Mouse (Mus musculus) cerebellum, adult 9-11 months (tissue): Measurements from ENCODE around the gene Magi1.
A peak's percentile ranks its signal among the peaks of the same experiment; 100 is the strongest.

Experiments used
- DNase-seq: peaks from one replicate; pipeline ENCODE4 v3.0.0; 2022

The Magi1 gene

GRCm38 (mm10) chr6:94283318-94284061 lies at the start of gene Magi1:
TSS of gene Magi1 (minus strand) at chr6:94283917.
- DNase-seq: peak; percentile 96

DNA sequence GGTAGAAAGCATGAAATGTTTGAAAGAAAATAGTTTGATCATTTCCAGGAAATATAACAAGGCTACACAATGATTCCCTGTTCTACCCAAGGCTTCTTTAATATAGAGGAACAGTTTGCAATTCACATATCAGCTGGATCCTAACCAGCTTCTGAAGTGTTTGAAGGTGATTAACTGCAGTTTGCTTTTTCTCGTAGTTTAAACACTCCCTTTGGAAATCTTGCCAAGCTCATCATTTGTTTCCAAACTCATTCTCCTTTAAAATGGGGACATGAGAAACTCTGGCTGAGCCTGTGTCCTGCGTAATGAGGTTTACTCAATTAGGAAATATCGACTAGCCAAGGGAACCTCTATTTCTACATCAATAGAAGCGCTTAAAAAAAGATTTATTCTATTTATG lies 43.4 kb upstream of the Magi1 start:
- no peak for DNase-seq

- no peak for DNase-seq
Measured at GRCm38 (mm10) chr6:94316886-94317285, 33.2 kb upstream of the Magi1 start.

DNA sequence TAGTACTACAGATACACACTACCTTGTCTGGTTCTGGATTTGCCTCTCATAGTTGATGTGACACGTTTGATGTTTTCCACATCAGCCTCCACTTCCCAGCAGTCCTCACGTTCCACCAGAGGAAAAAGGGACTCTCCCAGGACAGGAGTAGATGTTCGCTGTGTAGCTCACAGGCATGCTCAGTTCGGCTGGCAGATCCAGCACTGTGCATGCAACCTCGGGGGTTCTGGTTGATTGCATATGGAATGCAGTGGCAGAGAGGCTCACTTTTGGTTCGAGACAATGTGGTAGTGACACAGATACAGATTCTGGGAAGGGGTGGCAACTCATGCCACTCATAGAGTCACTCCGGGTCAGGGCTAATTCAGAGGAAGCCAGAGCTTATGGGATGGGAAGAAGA lies 28.6 kb upstream of the Magi1 start:
- DNase-seq: no peak

DNA sequence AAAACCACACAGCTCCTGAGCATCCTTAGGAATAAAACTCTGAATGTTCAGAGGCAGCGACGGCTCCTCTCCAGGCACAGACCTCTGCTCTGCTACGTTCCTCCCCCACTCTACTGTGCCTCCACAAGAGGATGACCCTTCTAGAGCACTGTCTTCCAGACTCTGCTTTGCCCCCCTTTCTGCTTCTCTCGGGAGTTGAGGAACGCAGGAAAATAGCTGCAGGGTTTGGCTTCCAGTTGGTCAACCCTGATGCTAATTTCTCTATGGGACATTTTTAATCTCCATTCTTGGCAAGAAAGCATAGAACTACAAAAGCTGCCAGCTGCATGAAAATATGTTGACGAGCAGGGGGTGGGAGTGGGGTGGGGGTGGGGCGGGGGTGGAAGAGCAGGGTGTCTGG lies 24.8 kb upstream of the Magi1 start:
- no peak for DNase-seq

DNA sequence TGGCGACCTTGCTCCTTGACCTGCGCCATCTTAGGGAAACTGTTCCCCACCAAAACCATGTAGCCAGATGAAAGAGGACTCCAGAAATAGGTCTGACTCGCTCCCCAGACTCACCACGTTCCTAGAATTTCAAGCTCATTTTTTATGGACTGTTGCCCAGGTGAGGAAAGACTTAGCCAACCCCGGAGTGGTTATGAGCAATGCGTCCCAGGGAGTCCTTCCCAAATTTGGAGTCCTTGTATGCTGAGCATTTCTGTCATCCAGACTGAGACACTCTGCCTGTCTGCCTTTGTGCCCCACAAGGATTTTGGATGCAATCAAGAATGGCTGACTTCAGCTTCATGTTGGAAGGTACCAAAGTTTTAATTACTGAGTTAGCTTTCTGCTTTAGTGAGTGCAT lies 19.8 kb upstream of the Magi1 start:
- no peak for DNase-seq

- no peak for DNase-seq
Measured at GRCm38 (mm10) chr6:94301804-94302203, 18.1 kb upstream of the Magi1 start.

GRCm38 (mm10) chr6:94300562-94300961 lies 16.8 kb upstream of the Magi1 start:
- no peak for DNase-seq

DNA sequence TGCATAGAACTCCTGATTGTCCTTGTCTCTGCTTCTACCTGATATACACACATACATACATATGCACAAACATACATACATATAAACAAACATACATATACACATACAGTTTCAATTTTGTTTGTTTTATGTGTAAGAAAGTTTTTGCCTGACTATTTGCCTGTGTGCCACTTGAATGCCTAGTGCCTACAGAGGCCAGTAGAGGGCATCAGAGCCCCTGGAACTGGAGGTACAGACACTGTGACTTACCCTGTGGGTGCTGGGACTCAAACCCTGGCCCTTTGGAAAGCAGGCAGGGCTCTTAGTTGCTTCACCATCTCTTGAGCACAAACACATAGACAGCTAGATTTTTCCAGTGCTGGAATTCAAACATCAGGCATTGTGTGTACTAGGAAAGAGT lies 3.7 kb upstream of the Magi1 start:
- no peak for DNase-seq

DNA sequence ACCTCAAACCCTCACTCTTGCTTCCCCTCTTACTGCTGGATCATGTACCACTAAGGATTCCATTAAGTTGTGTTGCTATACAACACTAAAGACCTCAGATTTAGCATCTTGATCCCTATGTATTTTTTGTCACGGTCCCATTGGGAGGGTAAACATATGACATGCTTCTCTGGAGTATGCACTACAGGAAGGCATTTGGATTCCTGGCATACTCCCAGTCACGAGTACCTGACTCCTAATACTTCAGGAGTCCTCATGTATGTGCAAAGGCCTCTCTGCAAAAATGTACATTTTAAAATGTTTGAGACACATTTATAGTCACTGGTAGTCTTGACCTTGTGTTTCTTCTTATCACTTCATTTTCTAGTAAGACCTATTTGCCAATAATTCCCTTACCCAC lies 2.8 kb upstream of the Magi1 start:
- DNase-seq: no peak

DNA sequence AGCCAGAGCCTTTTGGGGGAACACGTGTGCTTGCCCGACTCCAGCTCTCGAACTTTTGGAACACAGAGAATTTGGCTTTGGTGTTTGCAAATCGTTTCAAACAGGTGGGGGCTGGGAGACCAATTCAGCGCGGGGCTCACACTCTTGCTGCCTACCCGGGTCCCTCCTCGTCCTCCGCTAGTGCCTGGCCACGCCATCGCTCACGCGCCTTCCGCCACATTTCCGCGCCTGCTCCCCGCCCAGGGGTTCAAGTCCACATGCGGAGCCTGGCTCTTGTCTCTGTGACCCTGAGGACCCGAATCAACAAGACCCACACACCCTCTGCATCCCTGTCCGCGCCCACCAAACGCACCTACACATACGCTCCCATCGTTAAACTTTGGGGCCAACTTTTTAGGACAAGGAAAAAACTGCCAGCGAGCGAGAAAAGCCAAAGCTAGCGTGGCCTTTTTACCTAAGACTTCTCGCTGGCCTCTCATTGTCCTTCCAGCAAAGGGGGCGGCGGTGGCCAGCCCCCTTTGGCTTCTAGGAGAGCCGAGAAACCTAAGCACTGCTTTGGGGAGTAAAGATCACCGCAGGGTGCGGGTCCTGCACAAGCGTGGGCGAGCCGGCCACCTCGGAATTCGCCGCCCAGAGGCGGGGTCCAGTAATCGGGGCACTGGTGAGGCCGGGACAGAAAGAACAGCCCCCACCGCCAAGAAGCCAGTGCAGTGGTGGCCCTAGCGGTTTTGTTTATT lies 540 bp upstream of the Magi1 start:
- DNase-seq: peak; percentile 54

DNA sequence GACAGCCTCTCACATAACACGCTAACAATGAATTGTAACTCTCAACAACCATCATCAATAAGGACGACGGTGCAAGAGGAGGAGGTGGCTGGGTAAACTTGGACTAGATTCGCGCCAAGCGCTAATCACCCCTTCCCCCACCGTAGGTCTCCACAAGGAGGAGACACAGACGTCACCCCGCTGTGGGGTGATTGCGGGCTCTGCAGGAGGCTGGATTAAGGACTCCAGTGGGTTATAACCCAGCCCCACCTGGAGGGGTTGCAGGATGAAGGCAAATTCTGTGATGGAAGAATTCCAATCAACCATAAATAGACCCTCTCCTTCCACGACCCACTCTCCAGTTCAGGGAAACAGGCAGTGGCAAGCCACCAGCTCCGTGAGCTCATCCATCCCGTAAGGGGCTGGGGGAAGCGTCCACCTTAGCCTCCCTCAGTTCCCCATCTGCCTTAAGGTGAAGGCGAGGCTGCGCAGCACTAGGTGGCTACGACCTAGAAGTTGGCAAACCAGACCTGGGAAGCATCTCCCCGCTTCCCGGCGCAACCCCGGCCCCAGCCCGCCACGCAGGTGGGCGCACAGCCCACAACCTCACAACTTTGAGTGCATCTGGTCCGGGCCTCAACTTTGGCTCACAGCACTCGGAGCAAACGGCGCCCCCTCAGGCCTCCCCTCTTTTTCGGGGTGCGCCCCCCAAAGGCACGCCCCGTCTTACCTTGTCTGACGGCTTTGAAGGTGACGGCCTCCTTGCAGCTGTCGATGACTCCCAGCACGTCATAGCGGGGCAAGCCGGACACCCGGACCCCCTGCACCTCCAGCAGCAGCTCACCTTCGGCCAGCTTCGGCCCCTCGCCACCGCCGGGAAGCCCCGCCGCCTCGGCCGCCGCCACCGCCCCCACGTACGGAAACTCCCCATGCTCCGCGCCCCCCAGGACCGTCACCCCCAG lies 1.1 kb downstream of the Magi1 start:
- peak; percentile 72 for DNase-seq

GRCm38 (mm10) chr6:94281606-94282280 lies 2.0 kb downstream of the Magi1 start:
- peak; percentile 45 for DNase-seq

DNA sequence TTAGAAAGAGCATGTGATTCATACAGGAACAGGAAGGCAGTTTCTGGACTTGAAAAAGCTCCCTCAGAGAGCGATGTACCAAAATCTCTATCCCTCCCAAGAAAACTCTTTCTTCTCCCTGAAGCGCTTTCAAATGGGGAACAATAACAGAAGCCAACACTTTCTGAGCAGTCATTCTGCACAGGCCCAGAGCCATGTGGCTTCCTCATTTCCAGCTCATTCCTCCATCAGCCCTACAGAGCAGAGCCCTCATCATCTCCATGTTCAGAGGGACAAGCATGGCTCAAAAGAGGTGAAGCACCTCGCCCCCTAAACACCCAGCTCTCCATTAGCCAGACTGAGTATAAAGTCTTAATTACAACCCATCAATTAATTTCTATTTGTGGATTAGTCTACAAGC lies 9.8 kb downstream of the Magi1 start:
- DNase-seq: no peak

GRCm38 (mm10) chr6:94270001-94270400 lies 13.7 kb downstream of the Magi1 start:
- no peak for DNase-seq

DNA sequence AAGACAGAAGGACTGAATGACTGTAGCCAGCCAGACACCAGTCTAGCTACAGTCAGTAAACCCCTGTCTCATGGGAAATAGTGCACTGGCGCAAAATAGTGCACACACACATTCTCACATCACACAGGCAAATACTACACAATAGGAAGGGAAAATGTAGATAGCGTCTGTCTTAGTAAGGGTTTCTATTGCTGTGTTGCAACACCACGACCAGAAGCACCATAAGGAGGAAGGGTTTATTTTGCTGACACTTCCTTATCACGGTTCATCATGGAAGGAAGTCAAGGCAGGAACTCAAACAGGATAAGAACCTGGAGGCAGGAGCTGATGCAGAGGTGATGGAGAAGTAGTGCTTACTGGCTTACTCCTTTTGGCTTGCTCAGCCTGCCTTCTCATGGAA lies 14.5 kb downstream of the Magi1 start:
- DNase-seq: no peak

DNA sequence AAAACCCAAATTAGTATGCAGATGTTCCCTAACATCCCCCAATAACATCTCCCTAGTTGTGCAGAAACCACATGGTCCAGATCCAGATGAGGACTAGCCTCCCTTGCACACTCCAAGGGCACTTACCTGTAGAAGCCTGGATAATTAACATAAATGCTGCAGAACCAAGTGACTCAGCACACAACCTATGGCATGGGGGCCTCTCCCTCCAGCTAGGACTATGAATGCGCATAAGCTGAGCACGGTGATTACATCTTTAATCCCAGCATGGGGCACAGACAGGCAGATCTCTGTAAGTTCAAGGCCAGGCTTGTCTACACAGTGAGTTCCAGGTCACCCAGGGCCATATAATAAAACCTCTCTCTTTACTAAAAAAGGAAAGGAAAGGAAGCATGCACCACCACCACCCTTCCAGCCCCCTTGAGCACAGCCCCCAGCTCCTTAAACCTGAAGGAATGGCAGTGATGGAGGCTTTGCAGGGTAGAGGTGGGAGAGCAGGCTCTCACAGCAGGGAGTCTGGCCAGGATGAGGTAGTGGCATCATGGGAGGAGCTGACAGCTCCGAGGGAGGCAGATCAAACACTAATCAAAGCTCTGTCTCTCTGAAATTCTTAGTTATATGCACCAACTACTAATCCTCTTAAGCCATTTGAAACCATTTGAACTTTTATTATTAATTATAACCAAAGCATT lies 18.3 kb downstream of the Magi1 start:
- DNase-seq: no peak

DNA sequence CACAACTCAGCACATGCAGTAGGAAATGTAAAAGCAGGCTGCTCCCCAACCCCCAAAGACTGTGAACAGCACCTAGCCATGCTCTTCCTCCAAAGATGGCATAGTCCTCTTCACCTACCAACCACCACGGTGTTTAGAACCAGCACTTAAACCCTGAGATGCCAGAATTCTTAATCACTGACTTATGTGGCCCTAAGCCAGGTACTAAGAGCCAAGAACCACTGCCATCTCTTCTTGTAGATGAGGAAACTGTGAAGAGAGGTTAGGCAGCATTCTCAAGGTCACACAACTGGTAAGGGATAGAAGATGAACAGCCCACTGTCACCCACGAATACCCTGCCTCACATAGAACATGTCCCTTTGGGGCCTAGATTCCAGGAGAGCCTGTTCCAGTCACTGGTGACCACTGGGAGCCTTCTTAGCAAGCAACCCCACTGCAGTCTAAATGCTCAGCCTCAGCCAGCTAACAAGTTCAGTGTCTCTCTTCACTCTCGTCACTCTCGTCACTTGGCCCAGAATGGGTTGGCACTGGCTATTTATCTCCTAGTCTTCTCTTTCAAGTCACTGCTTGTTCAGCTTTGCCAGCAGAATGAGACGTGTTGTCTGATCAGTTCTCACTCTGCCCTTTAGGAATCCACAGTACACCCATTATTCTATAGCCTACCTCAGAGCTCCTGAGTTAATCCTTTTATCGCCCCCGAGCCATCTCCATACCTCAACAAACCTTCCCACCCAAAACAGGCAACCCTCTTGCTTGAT lies 19.4 kb downstream of the Magi1 start:
- DNase-seq: no peak

- DNase-seq: no peak
Measured at GRCm38 (mm10) chr6:94260831-94261230, 22.9 kb downstream of the Magi1 start.

- no peak for DNase-seq
Measured at GRCm38 (mm10) chr6:94259981-94260380, 23.7 kb downstream of the Magi1 start.

GRCm38 (mm10) chr6:94257831-94258173 lies 25.9 kb downstream of the Magi1 start:
- DNase-seq: no peak
